Mouse (Mus musculus) small intestine, adult 2 months (tissue): ENCODE measurements around the gene Fau. TPM values are rescaled to one million over a fixed set of nuclear protein-coding genes. Genes with fewer than 3 reads are reported as not detected.

Experiments
- H3K27ac ChIP-seq: fragments of 200-500 bp; 2 replicates; pipeline ENCODE4 v1.5.1; 2012; ENCODE audit warnings: low read depth, low read length, control low read depth, inconsistent platforms; ENCODE audit not compliant: insufficient read depth
- H3K27me3 ChIP-seq: fragments of 200-500 bp; 2 replicates; pipeline ENCODE4 v1.6.1; 2012; ENCODE audit warnings: mild to moderate bottlenecking, moderate library complexity, low read length, inconsistent platforms; ENCODE audit not compliant: control insufficient read depth, insufficient read depth
- H3K36me3 ChIP-seq: fragments of 200-500 bp; 2 replicates; pipeline ENCODE4 v1.6.1; 2012; ENCODE audit warnings: mild to moderate bottlenecking, low read length, control low read depth, inconsistent platforms; ENCODE audit not compliant: control insufficient read depth, insufficient read depth
- H3K4me1 ChIP-seq: fragments of 200-500 bp; 2 replicates; pipeline ENCODE4 v1.6.1; 2012; ENCODE audit warnings: low read length, inconsistent platforms, mixed read lengths; ENCODE audit not compliant: control insufficient read depth, insufficient read depth, insufficient read length
- H3K4me3 ChIP-seq: fragments of 200-500 bp; 2 replicates; pipeline ENCODE4 v1.5.1; 2012; ENCODE audit warnings: low read depth, mild to moderate bottlenecking, control low read depth, inconsistent platforms, low read length, moderate library complexity
- CTCF ChIP-seq: fragments of 200-500 bp; IDR thresholded peaks from 2 replicates; pipeline ENCODE4 v1.5.1; 2012; ENCODE audit warnings: low read depth, mild to moderate bottlenecking, control low read depth, inconsistent platforms, low read length, moderate library complexity, mixed read lengths; ENCODE audit not compliant: insufficient replicate concordance, insufficient read length; ENCODE audit errors: extremely low read depth
- POLR2A ChIP-seq: fragments of 200-500 bp; IDR thresholded peaks from 2 replicates; pipeline ENCODE4 v1.6.1; 2012; ENCODE audit warnings: low read depth, mild to moderate bottlenecking, control low read depth, inconsistent platforms, low read length, moderate library complexity
- WGBS: fragments of 180-500 bp; shearing (Covaris S2); methylation state at CpG from one replicate; pipeline ENCODE4 v1.1.7; 2018; 5-methylcytosine and 5-hydroxymethylcytosine counted together
- polyA plus RNA-seq: library from polyadenylated mRNA; depleted of rRNA; stranded (reverse); fragments of >200 nt; gene quantifications from 2 replicates; pipeline ENCODE4 v1.2.3, GENCODE M21; 2012

Fau gene
- polyA plus RNA-seq, 1 experiment, result 2,469 TPM

DNA sequence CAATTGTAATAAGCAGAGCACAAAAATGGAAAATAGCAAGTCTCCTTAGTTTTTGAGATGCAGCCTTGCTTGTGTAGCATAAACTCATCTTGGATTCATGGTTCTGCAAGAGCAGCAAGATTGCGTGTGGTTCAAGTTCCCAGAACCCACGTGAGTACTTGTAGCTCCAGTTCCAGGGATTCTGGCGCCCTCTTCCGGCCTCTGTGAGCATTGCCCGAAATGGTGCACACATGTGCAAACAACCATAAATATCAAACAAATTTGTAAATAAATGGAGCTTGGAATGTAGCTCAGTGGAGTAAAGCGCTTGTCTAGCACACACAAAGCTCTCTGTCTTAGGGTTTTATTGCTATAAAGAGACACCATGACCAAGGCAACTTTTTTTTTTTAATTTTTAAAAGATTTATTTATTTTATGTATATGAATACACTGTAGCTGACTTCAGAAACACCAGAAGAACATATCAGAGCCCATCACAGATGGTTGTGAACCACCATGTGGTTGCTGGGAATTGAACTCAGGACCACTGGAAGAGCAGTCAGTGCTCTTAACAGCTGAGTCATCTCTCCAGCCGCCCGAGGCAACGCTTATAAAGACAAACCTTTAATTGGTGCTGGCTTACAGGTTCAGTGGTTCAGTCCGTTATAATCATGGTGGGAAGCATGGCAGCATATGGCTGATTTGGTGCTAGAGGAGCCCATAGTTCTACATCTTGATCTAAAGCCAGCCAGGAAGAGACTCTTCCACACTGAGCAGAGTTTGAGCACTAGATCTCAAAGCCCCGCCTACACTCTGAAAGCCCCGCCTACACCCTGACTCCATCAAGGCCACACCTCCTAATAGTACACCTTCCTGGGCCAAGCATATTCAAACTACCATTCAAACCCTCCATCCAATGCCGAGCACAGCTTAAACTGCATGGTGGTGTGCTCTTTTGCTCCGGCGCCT lies 39.2 kb upstream of the Fau start:
- Histone ChIP-seq H3K27ac (no peak overlapping the region), H3K4me1 (peaks cover 28% of the 10 kb centered on the region; the same call in 1 of the 2 replicates)
- 20% methylated on average over 15 of the region's 15 CpGs for WGBS

DNA sequence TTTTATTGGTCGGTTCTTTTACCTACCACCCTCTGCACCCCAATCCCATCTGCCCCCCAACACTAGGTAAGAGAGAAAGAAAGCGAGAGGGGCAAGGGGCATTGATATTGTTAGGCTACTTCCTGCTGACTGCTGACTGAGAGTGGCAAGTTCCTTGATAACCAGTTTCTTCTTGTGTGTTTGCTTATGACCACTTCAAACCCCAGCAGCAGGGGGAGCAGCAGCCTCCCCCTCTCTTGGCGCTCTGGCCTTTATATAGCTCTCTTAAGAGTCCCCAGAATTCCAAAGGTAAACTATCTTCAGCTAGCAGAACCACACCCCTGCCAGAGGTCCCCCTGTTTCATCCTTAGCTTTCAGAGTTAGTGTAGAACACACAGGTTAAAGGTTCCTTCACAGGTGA lies 37.4 kb upstream of the Fau start:
- WGBS, result 20% methylated on average over 3 of the region's 3 CpGs
- H3K36me3 ChIP-seq, result no peaks in the 10 kb centered on the region
- H3K27ac ChIP-seq, result peak overlapping the region; percentile 60
- no peaks in the 10 kb centered on the region for H3K27me3 ChIP-seq
- no peak overlapping the region for H3K4me3 ChIP-seq
- TF ChIP-seq POLR2A, result no peak
- peaks cover 21% of the 10 kb centered on the region for H3K4me1 ChIP-seq

More for the DNA sequence above, 39.2 kb upstream of the Fau start:
- Histone ChIP-seq H3K36me3 (no peaks in the 10 kb centered on the region), H3K27me3 (no peaks in the 10 kb centered on the region), H3K4me3 (no peak overlapping the region)
- TF ChIP-seq POLR2A (no peak), CTCF (peak; percentile 96)

DNA sequence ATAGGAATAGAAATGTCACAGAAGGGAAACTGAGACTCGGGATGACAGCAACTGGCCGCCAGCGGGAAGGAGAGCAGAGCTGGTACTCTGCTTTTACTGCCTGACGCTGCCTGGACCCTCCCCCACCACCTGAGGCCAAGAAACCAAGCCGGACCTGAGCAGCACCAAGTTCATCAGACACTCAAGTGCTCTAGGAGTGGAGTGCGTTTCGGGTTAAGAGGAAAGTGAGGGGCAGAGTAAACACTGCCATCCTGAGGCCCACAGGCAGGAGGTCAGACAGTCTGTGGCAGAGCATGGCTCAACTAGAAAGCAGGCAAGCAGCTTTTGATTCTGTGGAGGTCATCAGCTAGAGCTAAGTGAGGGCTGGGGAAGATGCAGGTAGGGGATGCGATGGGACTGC lies 34.6 kb upstream of the Fau start:
- peaks cover 17% of the 10 kb centered on the region for H3K4me1 ChIP-seq
- no peak overlapping the region for H3K27ac ChIP-seq
- no peak for TF ChIP-seq POLR2A
- TF ChIP-seq CTCF, result no peak
- WGBS, result 86% methylated on average over 8 of the region's 8 CpGs
- no peaks in the 10 kb centered on the region for H3K36me3 ChIP-seq
- no peaks in the 10 kb centered on the region for H3K27me3 ChIP-seq
- no peak overlapping the region for H3K4me3 ChIP-seq

DNA sequence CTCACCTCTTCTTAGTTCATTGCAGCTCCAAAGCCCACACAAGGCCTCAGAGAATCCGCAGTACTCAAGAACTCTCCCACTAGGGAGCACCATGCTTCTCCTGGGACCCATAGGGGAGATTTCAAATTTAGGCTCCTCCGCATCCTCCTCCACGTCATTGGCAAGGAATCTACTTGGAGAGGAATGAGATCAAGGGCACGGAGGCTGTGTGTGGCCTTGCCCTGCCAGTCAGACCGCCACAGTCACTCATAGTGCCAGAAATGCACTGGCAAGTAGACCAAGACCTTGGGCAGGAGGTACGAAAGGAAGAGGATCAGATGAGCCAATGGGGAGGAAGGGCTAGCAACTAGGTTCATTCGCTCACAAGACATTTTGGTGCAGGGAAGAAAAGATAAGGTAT lies 33.7 kb upstream of the Fau start:
- Histone ChIP-seq H3K4me3 (no peak overlapping the region), H3K27me3 (no peaks in the 10 kb centered on the region), H3K36me3 (no peaks in the 10 kb centered on the region), H3K4me1 (peaks cover 18% of the 10 kb centered on the region), H3K27ac (no peak overlapping the region)
- 87% methylated on average over 7 of the region's 7 CpGs for WGBS
- no peak for TF ChIP-seq POLR2A
- TF ChIP-seq CTCF, result no peak

DNA sequence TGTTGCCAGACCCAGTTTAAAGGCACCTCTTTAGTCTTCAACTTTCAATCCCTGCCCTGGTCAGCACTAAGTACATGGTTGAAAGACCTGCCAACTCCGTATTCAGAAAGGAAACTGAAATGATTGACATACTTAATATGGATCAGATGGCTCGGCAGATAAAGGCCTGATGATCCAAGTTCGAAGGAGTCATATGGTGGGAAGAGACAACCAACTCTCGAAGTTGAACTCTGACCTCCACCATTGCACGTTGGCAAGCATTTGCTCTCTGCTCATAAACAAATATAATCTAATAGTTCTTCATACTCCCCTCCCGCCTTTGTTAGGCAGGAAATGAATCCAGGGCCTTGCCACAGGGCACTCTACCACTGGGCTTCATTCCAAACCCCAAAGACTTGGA lies 28.7 kb upstream of the Fau start:
- TF ChIP-seq CTCF (no peak), POLR2A (no peak)
- H3K27ac ChIP-seq, result peak overlapping the region; percentile 71
- no peak overlapping the region for H3K4me3 ChIP-seq
- H3K4me1 ChIP-seq, result peaks cover 21% of the 10 kb centered on the region; the same call in 1 of the 2 replicates
- 13% methylated on average over 6 of the region's 6 CpGs for whole genome bisulfite sequencing
- H3K36me3 ChIP-seq, result no peaks in the 10 kb centered on the region
- no peaks in the 10 kb centered on the region for H3K27me3 ChIP-seq

DNA sequence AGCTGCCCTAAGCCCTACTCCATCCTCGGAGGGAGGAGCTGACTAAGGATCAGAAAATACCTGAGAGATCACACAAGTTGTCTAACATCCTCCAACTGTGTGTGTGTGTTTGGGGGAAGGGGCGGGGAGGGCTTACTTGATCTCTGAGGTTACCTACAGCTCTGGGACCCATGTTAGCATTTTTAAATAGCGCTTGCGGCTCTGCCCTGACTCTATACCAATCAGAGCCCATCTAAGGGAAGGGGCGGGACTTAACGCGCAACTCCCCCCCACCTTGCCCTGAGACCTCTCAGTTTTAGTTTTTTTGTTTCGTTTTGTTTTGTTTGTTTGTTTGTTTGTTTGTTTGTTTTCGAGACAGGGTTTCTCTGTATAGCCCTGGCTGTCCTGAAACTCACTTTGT lies 28.2 kb upstream of the Fau start:
- 78% methylated on average over 9 of the region's 9 CpGs for WGBS
- TF ChIP-seq POLR2A, result no peak
- TF ChIP-seq CTCF, result no peak

DNA sequence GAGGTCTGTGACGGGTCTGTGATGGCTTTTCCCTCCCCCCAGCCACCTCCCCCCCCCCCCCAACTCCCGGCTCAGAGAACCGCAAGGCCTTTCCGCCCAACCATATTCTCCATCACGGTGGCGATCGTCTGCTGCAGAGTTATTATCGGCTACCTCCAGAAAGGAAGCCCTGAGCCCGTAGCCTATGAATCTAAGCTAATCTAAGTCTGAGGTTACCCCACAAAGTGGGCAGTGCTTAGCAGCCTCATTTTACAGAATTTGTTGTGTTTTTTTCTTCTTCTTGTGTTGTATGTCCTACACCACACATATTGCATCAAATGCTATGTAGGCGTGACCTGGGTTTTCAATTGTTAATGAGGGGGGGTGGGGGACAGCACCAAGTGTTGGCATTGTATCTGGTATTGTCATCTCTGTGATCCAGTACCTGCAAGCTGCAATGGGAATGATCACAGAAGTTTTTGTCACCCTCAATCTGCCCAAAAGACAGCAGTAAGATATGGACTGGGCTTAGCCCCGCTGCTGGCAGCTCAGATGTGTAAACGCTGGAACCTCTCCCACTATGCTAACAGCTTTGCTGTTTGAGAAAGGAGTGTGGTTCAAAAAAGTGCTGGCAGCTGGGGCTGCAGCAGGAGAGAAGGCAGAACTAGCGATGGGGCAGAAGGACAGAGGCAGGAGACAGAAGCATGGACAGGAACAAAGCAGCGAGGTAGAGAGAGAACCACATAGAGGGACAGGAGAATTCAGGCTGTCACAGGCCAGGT lies 26.9 kb upstream of the Fau start:
- peaks cover 23% of the 10 kb centered on the region; the same call in 1 of the 2 replicates for H3K4me1 ChIP-seq
- no peaks in the 10 kb centered on the region for H3K36me3 ChIP-seq
- TF ChIP-seq CTCF (no peak), POLR2A (no peak)
- H3K27me3 ChIP-seq, result no peaks in the 10 kb centered on the region
- no peak overlapping the region for H3K27ac ChIP-seq
- no peak overlapping the region for H3K4me3 ChIP-seq
- 72% methylated on average over 14 of the region's 14 CpGs for WGBS

More for the DNA sequence above, 28.2 kb upstream of the Fau start:
- H3K36me3 ChIP-seq, result no peaks in the 10 kb centered on the region
- no peaks in the 10 kb centered on the region for H3K27me3 ChIP-seq
- peak overlapping the region; percentile 71 for H3K27ac ChIP-seq
- H3K4me1 ChIP-seq, result peaks cover 21% of the 10 kb centered on the region; the same call in 1 of the 2 replicates
- no peak overlapping the region for H3K4me3 ChIP-seq
